Mouse (Mus musculus) midbrain, embryonic 10.5 days (tissue): ENCODE results near the gene Ndufa9. TPM values are rescaled to one million over a fixed set of nuclear protein-coding genes. Genes with fewer than 3 reads are reported as not detected.

Experiments
- DNase-seq: peaks from one replicate; pipeline ENCODE4 v3.0.0-alpha.2; 2017; ENCODE audit warnings: low spot score
- H3K27ac ChIP-seq: fragments of 300-500 bp; sonication (generic); replicated peaks from 2 replicates; pipeline ENCODE4 v1.5.1; 2016; ENCODE audit warnings: mild to moderate bottlenecking
- H3K27me3 ChIP-seq: fragments of 300-500 bp; sonication (generic); 2 replicates; pipeline ENCODE4 v1.6.1; 2016; ENCODE audit warnings: low read depth, mild to moderate bottlenecking; ENCODE audit not compliant: poor library complexity, severe bottlenecking
- H3K36me3 ChIP-seq: fragments of 300-500 bp; sonication (generic); 2 replicates; pipeline ENCODE4 v1.6.1; 2016; ENCODE audit warnings: mild to moderate bottlenecking, moderate library complexity
- H3K4me1 ChIP-seq: fragments of 300-500 bp; sonication (generic); 2 replicates; pipeline ENCODE4 v1.6.1; 2016
- H3K4me3 ChIP-seq: fragments of 300-500 bp; sonication (generic); 2 replicates; pipeline ENCODE4 v1.5.1; 2016; ENCODE audit warnings: mild to moderate bottlenecking, moderate library complexity
- H3K9me3 ChIP-seq: fragments of 300-500 bp; sonication (generic); replicated peaks from 2 replicates; pipeline ENCODE4 v1.6.1; 2016; ENCODE audit warnings: mild to moderate bottlenecking
- WGBS: fragments of 180-500 bp; shearing (Covaris S2); methylation state at CpG from one replicate; pipeline ENCODE4 v1.1.7; 2016; 5-methylcytosine and 5-hydroxymethylcytosine counted together
- polyA plus RNA-seq: library from polyadenylated mRNA; unstranded; fragments of >200 nt; fragmentation: Nextera tagmentation; extraction: Ambion mirVana; gene quantifications from 2 replicates; pipeline ENCODE4 v1.2.1, GENCODE M21; 2016

The Ndufa9 gene
- polyA plus RNA-seq, 1 experiment from 2014 or later = 197 TPM

DNA sequence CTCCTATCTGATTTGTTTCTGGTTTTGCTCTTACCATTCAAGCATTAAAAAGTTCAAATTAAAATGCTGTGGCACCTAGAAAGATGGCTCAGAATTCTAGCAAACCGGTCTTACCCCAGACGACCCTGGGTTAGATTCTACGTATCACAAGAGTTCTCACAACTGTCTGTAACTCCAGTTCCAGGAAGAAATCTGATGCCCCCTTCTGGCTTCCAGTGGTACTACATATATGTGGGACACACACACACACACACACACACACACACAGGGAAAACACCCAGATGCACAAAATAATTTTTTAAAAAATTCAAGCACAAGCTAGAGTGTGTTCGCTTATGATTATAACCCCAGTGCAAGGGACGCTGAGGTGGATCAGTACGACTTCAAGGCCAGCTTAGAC is 55.2 kb downstream of the Ndufa9 start:
- no peak for DNase-seq
- Histone ChIP-seq H3K4me1 (no peaks in the 10 kb centered on the region), H3K27ac (no peak overlapping the region), H3K27me3 (no peaks in the 10 kb centered on the region), H3K36me3 (no peaks in the 10 kb centered on the region), H3K9me3 (0 out of 2 replicates have a peak, but pooled peaks cover 3% of the 10 kb centered on the region), H3K4me3 (no peak overlapping the region)
- 95% methylated on average over 6 of the region's 6 CpGs for WGBS

DNA sequence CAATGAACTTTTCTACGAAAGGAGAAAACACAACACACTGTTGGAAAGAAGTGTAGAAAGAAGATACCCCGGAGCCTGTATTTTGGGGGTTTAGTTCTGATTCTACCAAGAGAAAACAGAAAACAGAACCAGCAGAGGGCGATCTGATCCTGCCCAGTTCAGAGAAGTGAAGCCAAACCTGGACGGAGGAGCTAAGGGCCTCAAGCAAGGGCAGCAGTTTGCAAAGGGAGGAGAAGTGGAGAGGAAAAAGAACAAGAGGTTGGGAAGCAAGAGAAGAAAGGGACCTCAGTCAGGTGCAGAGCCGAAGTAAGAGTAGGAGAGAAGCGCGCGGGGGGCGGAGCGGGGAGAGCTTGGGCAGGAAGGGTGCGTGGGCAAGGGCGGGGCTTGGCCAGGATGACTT is 57.0 kb downstream of the Ndufa9 start:
- peak; percentile 17 for DNase-seq
- Histone ChIP-seq H3K27me3 (no peaks in the 10 kb centered on the region), H3K27ac (no peak overlapping the region), H3K4me3 (peak overlapping the region; percentile 27), H3K9me3 (0 out of 2 replicates have a peak, but pooled peaks cover 3% of the 10 kb centered on the region), H3K4me1 (no peaks in the 10 kb centered on the region), H3K36me3 (no peaks in the 10 kb centered on the region)
- WGBS = 39% methylated on average over 12 of the region's 12 CpGs

DNA sequence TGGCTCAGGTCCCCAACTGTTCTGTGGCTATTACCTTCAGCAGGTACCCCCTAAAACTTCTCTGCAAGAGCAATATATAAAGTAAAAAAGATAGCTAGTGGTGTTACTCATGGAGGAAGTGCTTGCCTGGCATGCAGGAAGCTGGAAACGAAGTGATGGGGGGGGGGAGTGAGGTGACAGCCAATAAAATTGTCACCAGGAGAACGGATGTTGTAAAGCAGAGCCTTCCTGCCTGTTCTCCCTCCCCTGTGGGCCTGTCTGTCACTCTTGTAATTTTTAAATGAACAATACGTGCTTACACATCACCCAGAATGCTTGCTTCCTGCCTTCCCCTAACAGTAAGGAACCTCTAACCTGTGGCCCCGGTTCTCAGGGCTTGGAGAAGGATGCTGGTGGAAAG is 57.4 kb downstream of the Ndufa9 start:
- Histone ChIP-seq H3K36me3 (no peaks in the 10 kb centered on the region), H3K27me3 (no peaks in the 10 kb centered on the region), H3K9me3 (0 out of 2 replicates have a peak, but pooled peaks cover 3% of the 10 kb centered on the region), H3K4me1 (no peaks in the 10 kb centered on the region), H3K27ac (no peak overlapping the region), H3K4me3 (no peak overlapping the region)
- DNase-seq = no peak
- WGBS = 56% methylated on average over 4 of the region's 4 CpGs

- no peaks in the 10 kb centered on the region for H3K4me1 ChIP-seq
- H3K36me3 ChIP-seq = no peaks in the 10 kb centered on the region
- 0 out of 2 replicates have a peak, but pooled peaks cover 3% of the 10 kb centered on the region for H3K9me3 ChIP-seq
- DNase-seq = no peak
- H3K4me3 ChIP-seq = no peak overlapping the region
- WGBS = 75% methylated on average over 8 of the region's 8 CpGs
- no peak overlapping the region for H3K27ac ChIP-seq
- no peaks in the 10 kb centered on the region for H3K27me3 ChIP-seq
Measured at GRCm38 (mm10) chr6:126788863-126789262, 60.1 kb downstream of the Ndufa9 start.

GRCm38 (mm10) chr6:126784206-126784605 is 64.7 kb downstream of the Ndufa9 start:
- Histone ChIP-seq H3K36me3 (no peaks in the 10 kb centered on the region), H3K27ac (no peak overlapping the region), H3K27me3 (no peaks in the 10 kb centered on the region), H3K4me3 (no peak overlapping the region), H3K9me3 (no peaks in the 10 kb centered on the region), H3K4me1 (no peaks in the 10 kb centered on the region)
- DNase-seq = no peak
- WGBS = 70% methylated on average over 5 of the region's 5 CpGs

GRCm38 (mm10) chr6:126783651-126784066 is 65.3 kb downstream of the Ndufa9 start:
- 78% methylated on average over 10 of the region's 10 CpGs for WGBS
- no peaks in the 10 kb centered on the region for H3K4me1 ChIP-seq

GRCm38 (mm10) chr6:126783056-126783455 is 65.9 kb downstream of the Ndufa9 start:
- Histone ChIP-seq H3K9me3 (no peaks in the 10 kb centered on the region), H3K4me1 (no peaks in the 10 kb centered on the region), H3K27me3 (no peaks in the 10 kb centered on the region), H3K27ac (no peak overlapping the region), H3K36me3 (no peaks in the 10 kb centered on the region), H3K4me3 (no peak overlapping the region)
- WGBS = 91% methylated on average over 1 of the region's 1 CpGs
- DNase-seq = no peak

More at GRCm38 (mm10) chr6:126783651-126784066, 65.3 kb downstream of the Ndufa9 start:
- H3K27ac ChIP-seq = no peak overlapping the region
- H3K9me3 ChIP-seq = no peaks in the 10 kb centered on the region
- no peak overlapping the region for H3K4me3 ChIP-seq
- no peaks in the 10 kb centered on the region for H3K36me3 ChIP-seq
- no peaks in the 10 kb centered on the region for H3K27me3 ChIP-seq
- no peak for DNase-seq

GRCm38 (mm10) chr6:126777889-126778288 is 71.0 kb downstream of the Ndufa9 start:
- DNase-seq = no peak
- WGBS = 87% methylated on average over 6 of the region's 6 CpGs

DNA sequence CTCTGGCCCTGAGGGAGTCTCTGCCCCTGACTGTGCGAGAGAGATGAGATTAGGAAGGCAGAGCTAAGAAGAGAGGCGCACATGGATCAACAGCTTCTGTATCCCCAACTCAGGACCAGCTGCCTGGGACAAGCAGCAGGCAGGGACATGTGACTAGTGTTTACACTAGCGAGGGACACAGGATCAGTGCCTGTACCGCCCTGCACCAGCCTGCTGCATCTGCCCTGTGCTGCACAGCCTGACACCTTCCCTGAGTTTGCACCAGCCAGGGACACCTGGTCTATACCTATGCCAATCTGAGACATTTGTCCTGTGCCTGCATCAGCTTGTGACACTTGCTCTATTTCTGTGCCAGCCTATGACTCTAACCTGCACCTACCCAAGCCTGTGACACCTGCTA is 75.1 kb downstream of the Ndufa9 start:
- no peak for DNase-seq
- Histone ChIP-seq H3K4me1 (peaks cover 17% of the 10 kb centered on the region), H3K4me3 (no peak overlapping the region), H3K36me3 (no peaks in the 10 kb centered on the region), H3K9me3 (no peaks in the 10 kb centered on the region), H3K27me3 (no peaks in the 10 kb centered on the region), H3K27ac (no peak overlapping the region)
- 64% methylated on average over 4 of the region's 4 CpGs for WGBS

More at GRCm38 (mm10) chr6:126777889-126778288, 71.0 kb downstream of the Ndufa9 start:
- Histone ChIP-seq H3K27me3 (no peaks in the 10 kb centered on the region), H3K9me3 (no peaks in the 10 kb centered on the region), H3K27ac (no peak overlapping the region), H3K4me3 (no peak overlapping the region), H3K4me1 (peaks cover 6% of the 10 kb centered on the region), H3K36me3 (no peaks in the 10 kb centered on the region)

GRCm38 (mm10) chr6:126772326-126772725 is 76.6 kb downstream of the Ndufa9 start:
- WGBS = 82% methylated on average over 4 of the region's 4 CpGs
- Histone ChIP-seq H3K4me3 (no peak overlapping the region), H3K9me3 (no peaks in the 10 kb centered on the region), H3K27ac (peak overlapping the region; percentile 34; the same call in 1 of the 2 replicates), H3K27me3 (no peaks in the 10 kb centered on the region), H3K36me3 (no peaks in the 10 kb centered on the region), H3K4me1 (peaks cover 33% of the 10 kb centered on the region)
- no peak for DNase-seq

Other genes starting within 250 kb of the Ndufa9 start
- gene Kcna1, start 202.8 kb downstream of the Ndufa9 start, polyA plus RNA-seq = 1.9 and 2.5 TPM in 2 replicates
- 3.4 and 4.9 TPM in 2 replicates for gene Kcna6, start 108.5 kb downstream of the Ndufa9 start, polyA plus RNA-seq
- gene Akap3, start 4.0 kb upstream of the Ndufa9 start, polyA plus RNA-seq = 0.09 and 0.11 TPM in 2 replicates
- gene Dyrk4, start 72.7 kb upstream of the Ndufa9 start, polyA plus RNA-seq = 0.06 and 0.11 TPM in 2 replicates
- 72.8 and 83.1 TPM in 2 replicates for gene Rad51ap1, start 90.5 kb upstream of the Ndufa9 start, polyA plus RNA-seq
- 16.0 and 17.5 TPM in 2 replicates for gene D6Wsu163e, start 90.8 kb upstream of the Ndufa9 start, polyA plus RNA-seq
- not detected in 2 replicates for gene Fgf6, start 166.4 kb upstream of the Ndufa9 start, polyA plus RNA-seq
- 0.14 TPM in 1 of 2 replicates, not detected in the other for gene Fgf23, start 223.8 kb upstream of the Ndufa9 start, polyA plus RNA-seq